Mouse (Mus musculus): ENCODE measurements around the gene Mapt.

Gene Mapt

GRCm38 (mm10) chr11:104275765-104276164, 44.6 kb downstream of the Mapt start:
- no peak for DNase-seq (ENCODE audit: low spot score in 2 of 2)

DNA sequence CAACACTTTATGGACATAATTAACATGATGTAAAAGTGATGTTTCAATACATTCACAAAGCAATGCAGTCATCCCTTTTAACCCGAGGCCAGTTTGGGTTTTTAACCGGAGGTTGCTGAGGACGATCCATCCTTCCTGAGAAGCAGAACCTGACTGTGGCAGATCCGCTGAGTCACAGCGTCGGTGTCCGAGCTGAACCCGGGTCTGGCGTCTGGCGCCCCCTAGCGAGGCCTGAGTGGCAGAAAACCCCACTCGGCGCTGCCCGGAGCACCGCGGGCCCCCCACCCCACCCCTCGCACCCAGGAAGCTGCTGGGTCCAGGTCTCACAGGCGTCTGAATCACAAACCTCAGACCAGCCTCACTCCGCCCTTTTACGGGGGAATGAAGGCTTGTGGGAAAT, 47.0 kb downstream of the Mapt start:
- DNase-seq (ENCODE audit: low spot score in 2 of 2) = peak in 1 of 2 experiments; percentile 54

DNA sequence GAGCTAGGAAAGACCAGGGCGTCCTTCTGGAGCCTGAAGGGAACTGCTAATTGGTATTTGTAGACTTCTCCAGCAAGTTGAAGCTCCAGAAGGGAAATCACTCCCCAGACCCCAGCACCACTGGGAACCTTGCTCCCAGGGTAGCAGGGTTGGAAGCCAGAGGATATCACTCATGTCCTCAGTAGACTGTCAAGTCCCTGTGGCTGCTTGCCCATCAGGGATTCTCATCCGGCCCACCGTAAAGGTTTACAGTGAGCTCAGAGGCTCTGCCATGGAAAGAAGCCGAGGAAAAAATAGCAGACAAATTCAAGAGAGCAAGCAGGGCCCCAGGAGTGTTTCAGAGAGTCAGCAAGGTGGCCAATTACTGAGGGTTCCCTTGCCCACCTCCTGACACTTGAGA, 47.9 kb downstream of the Mapt start:
- no peak for DNase-seq (ENCODE audit: low spot score in 2 of 2)

DNA sequence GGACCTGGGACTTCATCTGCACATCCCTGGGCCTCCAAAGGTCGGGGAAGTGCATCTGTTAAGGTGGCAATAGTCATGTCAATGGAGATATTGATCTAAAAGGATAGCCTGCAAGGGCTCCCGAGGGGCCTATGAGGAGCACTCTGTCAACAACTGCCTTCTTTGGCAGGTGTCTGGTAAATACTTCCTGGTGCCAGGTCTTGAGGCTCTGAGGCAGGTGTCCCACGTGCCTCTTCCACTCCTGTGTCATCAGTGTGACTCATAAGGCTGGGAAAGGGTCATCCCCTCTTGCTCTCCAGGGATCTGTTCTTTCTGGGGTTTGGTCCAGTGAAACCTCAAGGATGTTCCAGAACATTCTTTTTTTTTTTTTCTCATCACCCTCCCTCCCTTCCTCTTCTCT, 48.3 kb downstream of the Mapt start:
- no peak for DNase-seq (ENCODE audit: low spot score in 2 of 2)

DNA sequence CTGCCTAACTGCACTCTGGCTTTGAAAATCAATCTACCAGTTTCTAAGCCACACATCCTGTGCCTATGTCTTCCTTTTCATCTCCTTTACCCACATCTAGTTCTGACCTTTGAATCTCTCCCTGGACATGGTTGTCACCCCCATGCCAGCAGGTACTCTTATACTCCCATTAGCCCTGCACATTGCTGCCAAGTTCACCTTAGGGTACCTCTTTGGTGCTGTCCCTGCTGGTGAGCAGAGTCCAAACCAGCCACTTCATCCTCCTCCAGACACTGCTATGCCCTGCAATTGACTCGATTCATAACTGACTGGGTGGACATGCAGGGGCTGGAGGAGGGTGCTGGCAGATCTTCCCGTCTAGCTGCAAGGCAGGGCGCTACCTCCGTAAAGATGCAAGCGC, 50.3 kb downstream of the Mapt start:
- no peak for DNase-seq (ENCODE audit: low spot score in 2 of 2)

DNA sequence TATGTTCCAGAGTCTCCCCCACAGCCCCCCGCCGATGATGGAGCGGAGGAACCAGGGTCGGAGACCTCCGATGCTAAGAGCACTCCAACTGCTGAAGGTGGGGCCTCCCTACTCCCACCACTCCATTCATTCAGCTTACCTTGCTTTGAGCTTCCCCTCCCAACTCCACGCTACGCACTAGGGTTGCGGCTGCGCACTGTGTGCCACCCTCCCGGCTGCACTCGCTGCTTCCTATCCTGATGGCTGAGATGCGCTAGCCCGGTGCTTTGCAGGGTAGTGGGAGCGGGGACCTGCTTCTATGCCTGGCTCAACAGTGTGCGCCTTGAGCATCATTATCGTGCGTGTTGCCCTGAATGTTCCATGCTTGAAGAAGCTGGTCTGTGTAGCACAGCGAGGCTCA, 55.9 kb downstream of the Mapt start:
- DNase-seq (ENCODE audit: low spot score in 2 of 2) = no peak

- no peak for DNase-seq (ENCODE audit: low spot score in 2 of 2)
Measured at GRCm38 (mm10) chr11:104288835-104289198, 57.6 kb downstream of the Mapt start.

DNA sequence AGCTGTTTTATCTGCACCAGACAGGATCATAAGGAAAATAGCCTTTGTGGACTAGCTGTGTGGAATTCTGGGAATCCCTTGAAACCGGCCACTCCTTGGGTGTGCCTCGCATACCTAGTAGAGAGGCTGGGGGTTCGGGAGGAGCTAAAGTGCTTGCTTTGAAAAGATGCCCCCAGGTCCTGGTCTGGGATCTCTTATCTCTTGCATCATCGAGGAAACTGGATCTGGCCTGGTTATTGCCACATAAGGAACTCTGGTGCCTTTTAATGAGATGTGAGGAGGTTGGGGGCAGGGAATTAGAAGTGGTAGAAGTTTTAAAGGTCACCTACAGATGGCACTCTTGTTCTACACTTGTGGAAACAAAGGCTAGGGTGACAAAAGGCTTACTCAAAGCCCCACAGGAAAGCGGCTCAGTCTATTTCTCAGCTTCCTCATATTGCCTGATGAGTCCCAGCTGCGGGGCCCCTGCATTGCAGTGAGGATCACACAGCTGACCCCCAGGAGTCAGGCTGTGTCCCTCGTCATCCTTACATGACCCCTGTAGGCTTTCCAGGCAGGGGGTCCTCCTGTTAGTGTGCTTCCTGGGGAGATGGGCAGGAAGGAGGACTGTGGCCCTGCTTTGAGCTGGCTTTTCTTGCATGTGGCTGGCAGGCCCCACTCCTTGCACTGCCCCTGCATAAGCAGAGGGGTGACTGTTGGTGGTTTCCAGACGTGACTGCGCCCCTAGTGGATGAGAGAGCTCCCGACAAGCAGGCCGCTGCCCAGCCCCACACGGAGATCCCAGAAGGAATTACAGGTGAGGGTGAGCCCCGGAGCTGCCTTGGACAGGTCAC, 58.2 kb downstream of the Mapt start:
- peak in 1 of 2 experiments; percentile 31 for DNase-seq (ENCODE audit: low spot score in 2 of 2)

- DNase-seq (ENCODE audit: low spot score in 2 of 2) = no peak
Measured at GRCm38 (mm10) chr11:104292443-104293220, 61.4 kb downstream of the Mapt start.

GRCm38 (mm10) chr11:104293241-104293640, 62.1 kb downstream of the Mapt start:
- DNase-seq (ENCODE audit: low spot score in 2 of 2) = no peak

DNA sequence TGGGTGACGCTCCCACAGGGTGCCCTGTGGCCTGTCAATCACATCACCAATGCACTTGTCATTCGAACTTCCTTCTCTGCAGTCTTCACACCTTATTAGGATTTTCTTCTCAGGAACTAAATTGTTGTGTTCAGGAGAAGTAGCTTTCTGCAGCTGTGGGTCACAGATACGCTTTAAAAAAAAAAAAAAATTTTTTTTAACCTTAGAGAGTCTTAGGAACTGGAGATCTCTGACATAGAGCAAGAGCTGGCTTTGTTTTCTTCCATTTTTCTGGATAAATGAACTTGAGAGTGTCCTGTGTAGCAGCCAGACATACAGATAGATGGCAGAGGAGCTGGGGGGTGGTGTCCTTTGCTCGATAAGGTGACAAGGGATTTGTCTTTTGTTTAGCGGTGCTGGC, 64.0 kb downstream of the Mapt start:
- DNase-seq (ENCODE audit: low spot score in 2 of 2) = no peak

DNA sequence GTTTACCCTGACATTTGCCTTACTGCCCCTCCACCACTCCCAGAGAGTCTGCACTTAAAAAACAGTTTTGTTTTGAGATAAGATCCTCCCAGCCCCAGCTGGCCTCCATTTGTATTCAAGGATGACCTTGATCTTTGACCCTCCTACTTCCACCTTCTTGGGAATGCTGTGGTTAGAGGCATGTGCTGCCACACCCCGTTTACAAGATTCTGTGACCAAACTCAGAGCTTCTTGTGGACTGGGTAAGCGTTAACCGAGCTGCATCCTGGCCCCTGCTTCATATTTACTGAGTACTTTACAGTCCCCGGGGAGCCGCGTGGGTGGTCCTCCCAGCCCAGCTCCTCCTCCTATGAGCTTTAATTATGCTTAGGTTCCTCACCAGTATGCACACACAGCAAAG, 64.5 kb downstream of the Mapt start:
- DNase-seq (ENCODE audit: low spot score in 2 of 2) = no peak

GRCm38 (mm10) chr11:104297671-104298070, 66.5 kb downstream of the Mapt start:
- peak; percentile 28 to 46 for DNase-seq (ENCODE audit: low spot score in 2 of 2)

- no peak for DNase-seq (ENCODE audit: low spot score in 2 of 2)
Measured at GRCm38 (mm10) chr11:104302628-104303027, 71.4 kb downstream of the Mapt start.

GRCm38 (mm10) chr11:104303088-104303960, 72.1 kb downstream of the Mapt start:
- no peak for DNase-seq (ENCODE audit: low spot score in 2 of 2)

DNA sequence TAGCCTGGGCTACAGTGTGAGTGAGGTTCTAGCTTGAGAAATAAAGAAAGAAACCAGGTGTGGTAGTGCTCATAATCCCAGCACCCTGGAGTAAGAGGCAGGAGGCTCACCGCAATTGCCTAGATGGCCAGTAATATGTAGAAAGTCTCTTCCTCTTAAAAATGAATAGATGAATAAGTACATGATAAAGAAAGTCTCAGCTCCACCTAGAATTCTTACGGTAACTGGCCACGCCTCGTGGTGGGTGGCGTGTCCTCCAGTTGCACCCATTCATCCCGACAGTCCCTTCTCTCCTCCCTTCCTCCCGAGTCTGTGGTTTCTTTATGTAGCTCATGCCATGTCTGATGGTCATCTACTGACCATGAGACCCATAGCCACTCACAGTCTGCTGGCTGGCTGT, 74.5 kb downstream of the Mapt start:
- no peak for DNase-seq (ENCODE audit: low spot score in 2 of 2)

- DNase-seq (ENCODE audit: low spot score in 2 of 2) = no peak
Measured at GRCm38 (mm10) chr11:104306483-104306882, 75.3 kb downstream of the Mapt start.

DNA sequence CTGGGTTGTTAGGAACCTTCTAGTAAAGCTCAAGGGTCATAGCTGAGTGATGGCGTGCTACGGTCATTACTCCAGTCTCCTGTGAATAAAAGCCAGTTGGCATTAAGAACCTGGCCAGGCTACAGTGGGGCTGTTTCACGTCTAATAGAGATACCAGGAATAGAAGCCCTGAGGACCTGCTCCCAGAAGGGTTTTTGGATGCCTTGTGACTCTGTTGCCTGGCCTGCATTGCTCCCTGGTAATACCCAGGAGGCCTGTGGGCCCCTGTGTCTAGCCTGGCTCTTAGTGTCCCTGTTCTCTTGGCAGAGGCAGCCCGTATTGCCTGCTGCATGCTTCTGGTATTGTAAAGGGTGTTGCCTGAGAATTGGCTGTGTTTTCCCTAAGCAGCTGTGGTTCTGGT, 75.9 kb downstream of the Mapt start:
- peak; percentile 55 to 73 for DNase-seq (ENCODE audit: low spot score in 2 of 2)

DNA sequence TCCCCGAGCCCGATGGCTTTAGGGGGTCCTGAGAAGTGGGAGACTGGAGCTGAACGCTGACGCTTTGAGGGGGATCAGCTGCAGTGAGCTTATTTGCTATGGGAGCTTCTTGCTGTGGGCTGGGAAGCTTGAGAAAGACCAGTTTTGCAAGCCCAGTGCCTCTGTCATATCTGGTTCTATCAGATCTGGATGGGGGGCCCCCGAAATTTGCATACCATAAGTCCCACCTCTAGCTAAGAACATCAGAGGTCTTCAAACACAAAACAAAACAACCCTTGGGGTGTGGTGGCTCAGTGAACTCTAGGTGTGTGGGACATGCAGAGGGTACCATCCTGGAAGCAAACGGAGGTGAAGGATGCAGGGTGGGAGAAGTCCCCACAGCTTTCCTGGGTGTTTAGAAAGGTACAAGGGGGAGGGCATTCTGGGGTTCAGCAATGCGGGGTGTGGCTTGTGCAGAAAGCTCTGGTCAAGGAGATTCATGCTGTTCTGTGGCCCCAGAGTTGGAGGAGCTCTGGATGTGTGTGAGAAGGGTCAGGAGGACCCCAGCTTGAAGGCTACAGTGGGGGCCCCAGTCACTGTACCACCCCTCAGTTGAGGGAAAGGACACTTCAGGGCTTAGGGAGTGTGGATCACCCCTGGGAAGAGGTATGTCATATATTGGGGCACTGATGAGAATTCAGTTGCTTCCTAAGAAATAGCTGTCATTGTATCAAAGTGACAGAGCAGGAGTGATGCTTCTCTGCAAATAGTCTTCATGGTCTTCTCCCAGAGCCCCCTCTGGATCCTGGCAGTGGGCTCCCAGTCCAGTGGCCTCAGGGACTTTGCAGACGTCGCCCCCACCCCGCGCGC, 78.4 kb downstream of the Mapt start:
- DNase-seq (ENCODE audit: low spot score in 2 of 2) = no peak

DNA sequence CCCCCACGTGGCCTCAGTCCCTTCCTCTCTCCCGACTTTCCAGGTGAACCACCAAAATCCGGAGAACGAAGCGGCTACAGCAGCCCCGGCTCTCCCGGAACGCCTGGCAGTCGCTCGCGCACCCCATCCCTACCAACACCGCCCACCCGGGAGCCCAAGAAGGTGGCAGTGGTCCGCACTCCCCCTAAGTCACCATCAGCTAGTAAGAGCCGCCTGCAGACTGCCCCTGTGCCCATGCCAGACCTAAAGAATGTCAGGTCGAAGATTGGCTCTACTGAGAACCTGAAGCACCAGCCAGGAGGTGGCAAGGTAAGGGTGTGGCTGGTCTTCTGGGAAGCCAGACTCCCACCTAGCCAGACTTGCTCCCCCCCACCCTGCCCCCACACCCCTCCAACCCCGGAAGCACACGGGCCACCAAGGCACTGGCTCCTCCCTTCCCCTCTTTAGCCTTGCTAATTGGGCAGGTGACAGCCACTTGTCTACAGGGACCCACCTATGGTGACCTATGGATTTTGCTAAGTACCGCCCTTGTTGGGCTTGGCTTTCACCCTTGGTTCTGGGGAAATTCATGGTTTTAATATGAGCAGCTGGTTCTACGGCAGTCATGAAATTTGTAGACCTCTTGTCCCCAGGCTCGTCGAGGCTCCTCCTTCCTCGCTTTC, 79.2 kb downstream of the Mapt start:
- no peak for DNase-seq (ENCODE audit: low spot score in 2 of 2)

DNA sequence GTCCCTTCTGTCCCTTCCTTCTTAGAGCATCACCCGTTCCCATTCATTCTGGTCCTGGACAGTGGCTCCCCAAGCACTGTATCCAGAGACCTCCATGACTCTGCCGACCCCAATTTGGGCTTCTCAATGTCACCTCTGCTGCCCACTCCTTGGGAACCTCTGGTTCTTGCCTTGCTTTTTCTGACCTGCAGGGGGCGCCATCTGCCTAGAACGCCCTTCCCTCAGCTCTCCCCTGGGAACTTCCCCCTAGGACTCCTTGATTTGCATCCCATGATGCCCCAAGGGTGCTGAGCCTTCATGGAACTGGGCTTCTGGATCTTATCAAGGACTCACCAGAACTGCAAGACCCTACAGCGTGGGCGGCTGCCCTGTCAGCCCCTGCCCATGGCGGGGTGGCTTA, 80.5 kb downstream of the Mapt start:
- no peak for DNase-seq (ENCODE audit: low spot score in 2 of 2)
